Mouse (Mus musculus) cerebellum, adult 11 months (tissue): ENCODE measurements around the gene Tspan9.

Experiments used
- DNase-seq: peaks from one replicate; pipeline ENCODE4 v3.0.0; 2022

Gene Tspan9

DNA sequence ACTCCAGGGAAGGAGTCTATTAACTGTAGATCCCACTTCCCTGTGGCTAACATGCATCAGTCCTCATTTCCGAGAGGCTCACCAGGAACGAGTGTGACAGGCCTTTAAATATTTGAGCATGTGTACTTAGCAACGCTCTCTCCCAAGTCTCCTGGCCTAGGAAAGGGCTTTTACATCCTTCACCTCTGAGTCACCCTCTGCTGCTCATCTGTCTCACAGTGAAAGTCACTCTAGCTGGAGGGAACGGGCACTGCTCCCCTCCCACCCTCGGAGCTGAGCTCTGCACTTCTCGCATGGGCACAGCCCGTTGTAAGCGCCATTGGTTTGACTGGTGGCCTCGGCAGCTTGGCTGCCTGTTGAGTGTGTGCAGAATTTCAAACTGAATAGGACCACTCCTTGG is 169.4 kb downstream of the Tspan9 start:
- DNase-seq = peak; percentile 20

DNA sequence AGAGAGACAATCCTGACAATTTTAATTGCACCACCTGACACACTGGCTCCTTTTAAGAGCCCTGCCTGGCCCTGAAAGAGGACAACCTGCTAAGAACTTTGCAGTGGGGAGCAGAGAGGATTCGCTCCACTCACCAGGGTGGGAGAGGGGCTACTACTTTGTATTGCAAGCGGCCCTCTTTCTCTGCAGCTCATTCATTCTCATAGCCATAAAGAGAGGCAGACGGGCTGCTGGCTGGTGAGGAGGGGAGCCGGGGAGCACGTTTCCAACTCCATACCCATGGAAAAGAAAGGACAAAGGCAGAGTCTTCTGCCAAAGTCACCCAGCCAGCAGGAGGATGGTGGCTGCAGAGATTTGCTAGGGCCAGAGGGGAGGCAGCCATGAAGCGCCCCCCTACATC is 169.8 kb downstream of the Tspan9 start:
- no peak for DNase-seq

DNA sequence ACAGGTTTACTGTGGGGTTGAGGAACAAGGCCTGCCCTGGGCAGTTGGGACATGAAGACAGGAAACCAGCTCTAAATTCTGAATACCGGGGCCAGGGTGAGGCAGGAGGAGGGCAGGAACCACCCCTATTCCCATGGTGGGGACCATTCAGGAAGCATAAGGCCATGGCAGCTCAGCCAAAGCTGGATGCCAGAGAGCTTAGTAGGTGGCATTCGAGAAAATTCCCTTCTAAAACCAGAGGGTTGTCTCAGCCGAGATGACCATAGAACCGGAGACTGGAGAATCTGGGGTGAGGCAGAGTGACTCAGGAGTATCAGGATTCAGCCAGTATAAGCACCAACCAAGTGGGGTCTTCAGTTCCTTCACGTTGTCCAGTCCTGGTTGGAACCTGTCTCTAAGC is 171.5 kb downstream of the Tspan9 start:
- DNase-seq = no peak

DNA sequence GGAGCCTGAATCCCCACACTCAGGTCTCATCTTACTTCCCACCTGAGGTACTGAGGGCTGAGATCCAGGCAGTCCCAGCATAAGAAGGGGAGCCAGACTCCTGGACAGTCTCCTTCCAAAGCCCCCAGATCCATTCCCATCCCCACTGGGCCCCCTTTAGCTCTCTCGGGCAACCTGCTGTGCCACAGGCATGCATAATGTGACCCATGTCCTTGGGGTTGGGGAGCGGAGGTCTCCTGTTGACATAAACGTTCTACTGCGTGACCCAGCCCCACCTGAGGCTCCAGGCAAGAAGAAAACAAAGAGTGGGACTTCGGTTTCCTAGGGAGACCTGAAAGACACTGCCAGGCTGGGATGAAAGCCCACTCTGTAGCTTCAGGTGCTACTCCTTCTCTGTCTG is 172.5 kb downstream of the Tspan9 start:
- peak; percentile 20 for DNase-seq

DNA sequence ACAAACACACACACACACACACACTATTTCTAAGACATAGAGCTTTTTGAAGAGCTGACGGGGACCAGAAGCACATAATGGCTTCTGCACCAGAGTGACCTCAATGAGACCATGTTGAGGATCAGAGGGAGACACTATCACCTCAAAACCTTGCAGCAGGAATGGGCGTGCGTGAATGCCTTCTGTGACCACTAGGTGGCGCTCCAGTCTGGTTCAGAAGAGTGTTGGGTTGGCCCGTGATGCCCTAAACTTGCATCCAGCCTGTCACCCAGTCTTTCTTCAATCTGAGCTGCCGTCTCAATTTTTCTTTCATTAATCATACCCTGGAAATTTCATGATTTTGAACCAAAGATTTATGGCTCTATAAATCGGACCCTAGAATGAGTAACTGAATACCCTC is 173.3 kb downstream of the Tspan9 start:
- peak; percentile 88 for DNase-seq

DNA sequence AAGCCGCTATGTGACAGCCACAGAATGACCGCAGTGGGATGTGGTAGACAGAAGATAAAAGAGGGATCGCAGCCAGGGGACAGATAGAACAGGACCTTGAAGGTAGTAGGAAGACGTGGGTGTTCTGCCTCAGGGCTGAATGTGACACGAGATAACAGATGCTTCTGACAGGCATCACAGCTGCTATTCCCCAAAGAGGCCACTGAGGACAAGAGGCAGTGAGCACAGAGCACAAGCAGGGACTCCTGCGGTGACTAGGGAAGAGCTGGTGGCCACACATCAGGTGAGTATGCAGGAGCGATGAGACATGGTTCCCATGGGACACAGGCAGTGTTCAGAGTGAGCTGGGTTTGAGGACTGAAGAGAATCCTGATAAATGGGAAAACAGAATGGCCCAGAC is 173.7 kb downstream of the Tspan9 start:
- peak; percentile 29 for DNase-seq

DNA sequence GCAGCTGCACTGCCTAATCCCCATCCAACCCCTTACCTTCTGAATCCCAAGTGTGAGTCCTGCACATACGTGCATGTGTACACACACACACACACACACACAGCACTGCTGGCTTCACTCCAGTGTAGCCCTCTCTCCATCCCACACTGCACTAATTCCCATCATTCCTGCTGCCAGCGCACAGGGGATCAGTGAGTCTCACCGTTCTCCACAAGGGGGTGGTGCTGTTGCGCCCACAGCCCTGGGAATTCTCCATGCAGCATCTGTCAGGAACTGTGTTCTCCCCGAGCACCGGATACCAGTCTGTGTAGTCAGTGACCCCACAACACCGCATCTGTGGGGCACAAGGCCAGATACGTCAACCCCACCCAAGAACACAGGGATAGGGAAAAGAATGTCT is 177.9 kb downstream of the Tspan9 start:
- peak; percentile 21 for DNase-seq

DNA sequence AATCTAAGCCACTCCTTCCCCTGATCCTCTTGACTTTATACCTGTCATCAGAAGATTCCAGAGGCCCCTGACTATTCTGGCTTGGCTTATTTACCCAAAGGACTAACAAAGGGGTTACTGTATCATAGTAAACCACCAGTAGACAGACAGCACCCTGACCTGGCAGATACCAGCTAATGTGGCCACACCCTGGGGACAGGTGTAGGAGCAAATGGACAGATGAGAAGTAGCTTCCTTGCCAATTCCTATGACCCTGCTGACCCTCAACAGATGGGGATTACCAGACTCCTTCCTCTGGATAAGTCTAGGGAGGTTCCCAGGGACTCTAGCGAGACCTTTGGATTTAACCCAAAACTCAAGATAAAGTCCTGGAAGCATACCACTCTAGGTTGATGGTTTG is 183.2 kb downstream of the Tspan9 start:
- no peak for DNase-seq

DNA sequence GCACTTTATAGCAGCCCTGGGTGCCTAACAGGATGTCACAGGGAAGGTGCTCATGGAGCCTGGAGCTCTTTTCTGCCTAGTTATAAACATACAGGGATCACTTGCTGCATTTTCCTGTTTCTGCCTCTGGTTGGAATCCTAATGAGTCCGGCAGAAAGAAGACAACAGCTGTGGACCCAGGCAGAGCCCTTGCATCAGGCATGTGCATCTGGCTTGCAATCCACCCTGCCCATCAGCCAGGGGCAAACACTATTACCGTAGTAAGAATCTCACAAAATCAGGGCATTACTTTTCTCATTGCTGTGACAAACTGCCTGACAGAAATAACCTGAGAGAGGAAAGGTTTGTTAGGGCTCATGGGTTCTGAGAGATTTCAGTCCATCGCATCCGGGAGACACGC is 187.2 kb downstream of the Tspan9 start:
- DNase-seq = no peak

DNA sequence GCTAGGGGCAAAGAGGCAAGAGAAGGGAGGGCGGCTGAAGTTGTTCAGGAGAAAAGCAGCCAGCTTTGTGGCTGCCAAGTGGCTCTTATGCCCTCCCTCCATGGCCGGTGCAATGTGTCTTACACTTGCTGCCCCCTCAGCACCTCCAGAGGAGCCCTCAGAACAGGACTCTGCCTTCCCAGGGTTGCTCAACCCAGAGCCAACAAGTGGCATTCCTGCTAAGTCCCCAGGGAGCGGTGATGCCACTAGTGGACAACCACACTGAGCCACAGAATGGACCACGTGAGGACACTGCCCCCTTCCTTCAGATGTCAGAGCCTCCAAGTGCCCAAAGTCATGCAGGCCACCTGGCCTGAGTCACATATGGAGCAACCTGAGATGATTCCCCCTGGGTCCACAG is 190.3 kb downstream of the Tspan9 start:
- no peak for DNase-seq

DNA sequence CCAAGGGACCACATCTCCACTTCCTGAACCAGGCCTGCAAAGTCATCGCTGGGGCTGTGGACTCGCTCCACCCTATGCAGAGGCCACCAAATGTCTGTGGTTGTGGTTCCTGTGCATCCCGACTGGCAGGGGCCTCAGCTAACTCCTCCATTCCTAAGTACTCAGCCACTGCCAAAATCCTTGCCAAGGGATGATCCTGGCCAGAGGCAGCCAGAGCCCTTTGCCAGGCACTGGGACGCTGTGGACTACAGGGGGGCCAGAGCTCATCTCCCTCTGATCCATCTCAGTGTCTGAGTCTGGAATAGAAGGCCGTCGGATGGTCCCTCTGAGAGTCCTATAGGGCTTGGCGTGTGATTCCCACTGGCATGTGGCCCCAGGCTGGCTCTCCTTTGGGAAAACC is 193.5 kb downstream of the Tspan9 start:
- no peak for DNase-seq

DNA sequence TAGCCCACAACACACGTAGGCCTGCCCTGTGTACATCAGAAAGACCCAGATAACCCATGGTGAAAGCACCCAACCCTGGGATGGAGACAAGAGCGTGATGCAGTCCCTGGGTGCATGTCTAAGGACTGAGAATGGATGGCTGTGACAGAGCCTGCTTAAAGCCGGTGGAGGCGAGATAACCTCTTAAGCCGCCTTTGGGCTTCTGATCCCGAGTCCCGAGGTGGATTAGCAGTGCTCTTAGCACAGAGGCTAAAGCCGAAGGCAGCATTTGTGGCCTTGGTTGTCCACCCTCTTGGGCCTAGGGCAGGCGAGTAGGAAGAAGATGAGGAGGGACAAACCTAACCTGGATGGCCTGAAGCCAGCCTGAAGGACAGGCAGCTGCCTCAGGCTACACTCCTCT is 194.7 kb downstream of the Tspan9 start:
- no peak for DNase-seq

DNA sequence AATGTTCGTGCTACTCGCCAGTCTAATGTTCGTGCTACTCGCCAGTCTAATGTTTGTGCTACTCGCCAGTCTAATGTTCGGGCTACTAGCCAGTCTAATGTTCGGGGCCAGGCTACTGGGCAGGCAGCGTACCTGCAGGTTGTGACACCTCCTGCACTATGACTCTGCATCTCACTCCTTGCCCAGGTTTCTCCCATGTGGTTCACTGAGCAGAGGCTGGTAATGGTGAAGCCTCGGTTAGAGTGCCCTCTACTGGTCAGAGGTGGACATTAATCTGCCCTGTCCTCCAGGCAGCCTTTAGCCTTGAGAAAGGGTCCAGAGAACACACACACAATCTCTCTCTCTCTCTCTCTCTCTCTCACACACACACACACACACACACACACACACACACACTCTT is 197.7 kb downstream of the Tspan9 start:
- DNase-seq = peak; percentile 62

DNA sequence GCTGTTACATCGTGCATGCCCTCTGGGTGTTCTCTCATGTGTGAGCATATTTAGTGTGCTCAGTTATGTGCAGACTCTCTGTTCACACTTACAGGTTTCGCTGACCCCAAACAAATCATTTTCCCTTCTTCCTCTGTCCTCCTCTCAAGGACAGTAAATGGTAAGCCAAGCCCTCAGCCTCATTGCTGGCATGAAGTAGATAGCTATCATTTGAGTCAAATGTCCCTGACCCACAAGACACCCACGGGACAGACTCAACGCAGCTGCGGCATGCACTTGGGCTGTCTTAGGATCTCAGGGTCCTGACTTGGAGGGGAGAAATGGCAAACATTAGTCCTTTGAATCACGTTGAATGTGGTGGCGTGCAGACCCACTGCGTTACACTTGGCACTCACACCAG is 201.0 kb downstream of the Tspan9 start:
- DNase-seq = no peak

DNA sequence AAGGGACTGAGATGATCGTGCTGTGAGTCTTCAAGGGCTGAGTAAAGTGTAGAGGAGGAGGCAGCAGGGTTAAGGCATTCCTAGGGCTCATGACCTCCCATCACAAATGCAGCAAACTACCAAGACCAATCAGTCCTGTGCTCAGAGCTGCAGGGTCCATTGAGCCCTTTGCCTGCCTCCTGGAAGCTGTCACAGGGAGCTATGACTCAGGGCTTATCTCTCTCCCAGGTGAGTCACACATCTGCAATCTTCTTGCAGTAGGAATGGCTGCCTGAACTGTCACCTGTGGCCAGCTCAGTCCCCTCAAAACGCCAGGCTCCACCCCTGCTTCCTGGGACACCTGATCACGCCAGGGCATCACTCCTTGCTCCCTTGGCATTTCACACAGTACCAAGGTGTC is 208.3 kb downstream of the Tspan9 start:
- no peak for DNase-seq

DNA sequence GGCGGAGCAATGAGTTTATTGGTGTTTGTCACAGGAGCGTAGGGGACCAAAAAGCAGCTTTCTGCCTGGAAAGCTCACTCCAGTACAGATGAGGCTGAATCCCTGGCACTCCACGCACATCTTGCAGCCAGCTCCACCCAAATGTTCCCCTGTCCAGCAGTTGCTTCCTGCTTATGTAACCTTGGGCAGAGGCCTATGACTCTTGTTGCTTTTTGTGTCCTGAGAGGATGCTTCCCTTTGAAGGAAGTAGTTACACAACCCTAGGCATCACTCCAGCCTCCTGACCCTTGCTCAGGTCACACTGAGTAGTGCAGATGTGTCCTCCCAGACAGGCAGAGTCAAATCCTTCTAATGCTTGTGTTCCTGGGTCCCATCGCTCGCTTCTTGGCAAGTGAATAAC is 209.6 kb downstream of the Tspan9 start:
- DNase-seq = no peak

DNA sequence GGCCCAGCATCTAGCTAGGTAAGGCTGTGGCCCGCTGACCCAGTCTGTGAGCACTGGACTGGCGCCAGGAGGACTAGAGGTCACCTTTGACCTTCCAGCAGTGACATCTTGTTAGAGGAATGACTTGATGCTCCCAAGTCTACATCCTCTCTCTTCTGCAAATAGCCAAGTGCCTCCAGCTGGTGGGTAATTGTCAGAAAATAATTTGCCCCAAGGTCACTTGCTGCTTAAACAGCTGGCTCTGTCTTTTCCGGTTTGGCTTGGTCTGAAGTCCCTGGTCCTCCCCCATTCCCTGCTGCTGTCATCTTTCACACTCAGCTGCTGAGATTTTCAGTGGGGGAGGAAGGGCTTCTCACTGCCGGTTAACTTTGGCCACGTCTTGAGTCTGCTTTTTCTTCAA is 210.7 kb downstream of the Tspan9 start:
- no peak for DNase-seq

DNA sequence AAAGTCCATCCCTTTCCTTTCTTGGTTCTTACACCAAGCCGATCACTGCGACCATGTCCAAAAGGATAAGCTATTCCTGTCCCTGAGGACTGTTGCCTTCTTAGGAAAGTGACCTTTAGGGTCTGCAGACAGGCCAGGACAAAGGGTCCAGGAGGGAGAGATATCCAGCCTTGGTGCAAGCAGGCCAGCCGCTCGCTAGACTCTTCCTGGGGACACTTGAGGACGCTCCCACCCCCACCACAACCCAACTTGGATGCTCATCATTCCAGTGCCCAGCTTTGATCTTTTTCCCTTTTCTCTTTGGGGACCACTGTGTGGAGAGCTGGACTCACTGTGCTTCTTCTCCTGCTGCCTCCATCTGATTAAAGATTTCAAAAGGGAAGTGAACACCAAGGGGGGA is 214.7 kb downstream of the Tspan9 start:
- no peak for DNase-seq

DNA sequence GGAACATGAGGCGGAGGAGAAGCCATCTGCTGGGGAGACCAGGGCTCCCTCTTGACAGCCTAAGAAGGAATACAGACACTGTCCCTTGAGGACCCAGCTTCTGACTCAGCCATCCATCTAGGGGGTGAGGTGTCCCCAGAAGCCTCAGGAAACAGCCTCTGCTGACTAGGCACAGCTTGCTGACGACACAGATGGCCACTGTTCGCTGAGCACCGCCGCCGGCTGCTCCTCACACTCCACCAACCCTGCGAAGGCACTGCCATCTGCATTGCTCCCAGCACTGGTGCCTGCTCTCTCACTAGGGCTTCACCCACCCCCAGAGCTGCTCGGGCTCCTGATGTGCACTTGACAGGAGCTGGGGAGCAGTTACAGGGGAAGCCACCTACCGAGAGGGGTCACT is 217.5 kb downstream of the Tspan9 start:
- peak; percentile 14 for DNase-seq

DNA sequence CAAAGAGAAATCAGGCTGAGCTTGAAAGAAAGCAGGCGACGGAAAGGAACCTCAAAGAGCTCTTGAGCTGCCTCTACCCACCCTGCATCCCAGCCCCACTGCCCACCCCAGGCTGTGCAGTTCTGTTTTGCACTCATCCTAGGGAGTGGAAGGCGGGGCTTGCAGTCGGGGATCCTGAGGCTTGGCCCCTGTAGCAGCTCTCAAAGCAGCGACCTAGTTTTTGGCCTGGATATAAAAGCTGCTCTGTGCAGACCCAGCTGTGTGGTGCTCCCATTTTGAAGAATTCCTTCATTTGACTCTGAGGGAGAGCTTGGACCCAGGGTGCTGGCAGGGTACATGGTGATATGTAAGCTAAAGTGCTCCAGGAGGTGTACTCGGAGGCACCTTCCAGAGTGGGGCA is 218.6 kb downstream of the Tspan9 start:
- DNase-seq = no peak

DNA sequence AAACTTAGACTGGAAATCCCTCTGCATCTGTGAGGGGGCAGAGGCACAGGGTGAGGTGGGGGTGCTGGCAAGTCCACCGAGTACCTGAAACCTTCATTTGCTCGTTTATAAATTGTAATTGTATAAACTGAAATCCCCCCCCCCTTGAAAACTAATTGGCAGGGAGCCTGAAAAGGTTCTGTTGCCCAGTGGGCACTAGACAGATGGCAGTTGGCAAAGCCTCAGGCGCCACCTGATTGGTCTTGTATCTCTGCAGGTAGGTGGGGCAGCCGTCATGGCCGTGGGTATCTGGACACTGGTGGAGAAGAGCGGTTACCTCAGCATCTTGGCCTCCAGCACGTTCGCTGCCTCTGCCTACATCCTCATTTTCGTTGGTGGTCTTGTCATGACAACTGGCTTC is 220.1 kb downstream of the Tspan9 start:
- DNase-seq = no peak

DNA sequence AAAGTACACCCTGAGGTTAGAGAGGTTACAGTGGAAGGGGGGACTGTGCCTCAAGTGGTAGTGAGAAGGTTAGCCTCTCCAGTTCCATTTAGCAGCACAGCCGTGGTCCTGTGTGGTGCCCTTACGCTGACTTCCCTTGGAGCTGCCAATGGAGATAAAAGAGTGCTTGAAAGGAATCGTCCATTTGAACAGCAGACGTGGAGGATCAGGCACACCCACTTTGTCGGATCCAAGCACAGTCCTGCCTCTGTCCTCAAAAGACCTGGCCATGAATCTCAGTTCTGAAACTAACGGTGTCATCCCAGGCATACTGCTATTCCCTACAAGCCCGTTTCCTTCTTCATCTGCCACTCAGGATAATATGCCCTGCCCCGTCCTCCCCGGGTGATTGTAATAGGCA is 221.4 kb downstream of the Tspan9 start:
- DNase-seq = no peak

DNA sequence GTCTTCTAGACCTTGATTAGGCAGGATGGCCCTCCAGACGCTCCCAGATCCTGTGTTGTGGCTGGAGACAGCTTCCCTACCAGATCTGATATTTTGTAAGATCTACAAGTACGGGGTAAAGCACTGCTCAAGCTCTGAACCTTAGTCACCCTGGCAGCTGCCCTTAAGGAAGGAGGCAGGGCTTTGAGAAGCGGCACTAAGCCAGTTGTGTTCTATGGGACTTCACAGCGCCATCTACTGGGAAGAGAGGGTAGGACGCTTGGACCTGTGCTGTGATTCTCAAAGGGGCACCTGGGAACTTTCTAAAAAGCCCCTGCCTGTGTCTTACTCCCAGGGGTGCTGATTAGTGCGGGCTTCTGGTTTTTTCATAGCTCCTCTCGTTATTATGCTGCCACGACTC is 222.7 kb downstream of the Tspan9 start:
- DNase-seq = peak; percentile 56

DNA sequence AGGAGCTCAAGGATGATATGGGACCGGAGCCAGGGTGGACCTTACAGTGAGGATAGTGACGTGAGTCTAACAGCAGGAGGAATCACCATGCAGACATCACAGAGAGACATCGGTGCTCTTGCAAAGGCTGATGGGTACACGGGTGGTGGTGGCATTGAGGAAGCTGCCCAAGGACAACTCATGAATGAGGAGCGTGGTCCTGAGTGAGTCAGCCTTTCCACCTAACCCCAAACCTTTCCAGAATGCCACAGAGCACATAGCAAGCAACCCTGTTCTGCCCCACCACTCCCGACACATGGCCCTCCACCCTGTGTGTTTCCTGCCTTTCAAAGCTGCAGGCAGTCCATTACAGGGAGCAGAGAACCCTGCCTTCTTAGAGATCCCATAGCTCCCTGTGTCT is 223.9 kb downstream of the Tspan9 start:
- no peak for DNase-seq

DNA sequence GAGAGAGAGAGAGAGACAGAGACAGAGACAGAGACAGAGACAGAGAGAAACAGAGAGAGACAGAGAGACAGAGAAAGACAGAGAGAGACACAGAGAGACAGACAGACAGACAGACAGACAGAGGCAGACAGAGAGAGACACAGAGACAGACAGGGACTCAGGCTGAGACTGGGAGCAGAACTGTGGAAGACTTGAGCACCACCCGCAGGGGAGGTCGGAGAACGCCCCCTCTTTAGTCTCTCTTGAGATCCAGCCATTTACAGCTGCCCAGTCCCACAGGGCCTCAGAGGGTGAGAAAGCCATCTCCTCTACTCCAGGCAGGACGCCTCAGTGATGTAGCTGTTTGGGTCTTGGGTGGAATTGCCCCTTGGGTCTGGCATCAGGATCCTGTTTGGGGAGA is 225.7 kb downstream of the Tspan9 start:
- DNase-seq = no peak

DNA sequence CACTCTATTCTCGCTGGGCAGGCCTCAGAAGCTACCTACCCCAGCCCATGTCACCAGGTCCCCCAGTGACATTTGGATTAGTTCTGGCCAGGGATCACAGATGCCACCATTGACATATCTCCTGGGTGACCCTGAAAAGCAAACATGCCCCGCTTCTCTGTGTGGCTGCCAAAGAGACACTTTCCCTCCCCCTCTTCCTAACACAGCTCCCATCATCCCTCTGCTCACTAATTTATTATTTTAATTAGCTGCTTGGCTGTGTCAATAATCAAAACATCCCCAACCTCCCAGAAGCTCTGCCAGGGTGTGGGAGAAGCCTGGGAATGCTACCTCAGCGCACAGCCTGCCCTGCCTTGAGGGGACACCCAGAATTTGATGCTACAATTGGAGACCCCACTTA is 226.4 kb downstream of the Tspan9 start:
- DNase-seq = no peak
